Mouse (Mus musculus) liver, embryonic 12.5 days (tissue): Measurements from ENCODE around the gene Mipol1. TPM values are rescaled to one million over a fixed set of nuclear protein-coding genes. Genes with fewer than 3 reads are reported as not detected.
"Not testable (repeated sequence)": the region's sequence is repeated elsewhere in the genome, so short reads cannot be mapped to it uniquely, and the experiment has no call there.

Experiments
- ATAC-seq: fragments of 200-750 bp; cut with Nextera tagmentation; 2 replicates; pipeline ENCODE4 v1.8.0; 2017; ENCODE audit warnings: moderate number of reproducible peaks, mild to moderate bottlenecking, moderate library complexity
- H3K27ac ChIP-seq: fragments of 300-500 bp; sonication (generic); 2 replicates; pipeline ENCODE4 v1.5.1; 2016; ENCODE audit warnings: mild to moderate bottlenecking
- H3K27me3 ChIP-seq: fragments of 300-500 bp; sonication (generic); replicated peaks from 2 replicates; pipeline ENCODE4 v1.6.1; 2016; ENCODE audit warnings: mild to moderate bottlenecking, moderate library complexity
- H3K36me3 ChIP-seq: fragments of 300-500 bp; sonication (generic); 2 replicates; pipeline ENCODE4 v1.6.1; 2016; ENCODE audit warnings: mild to moderate bottlenecking, moderate library complexity
- H3K4me1 ChIP-seq: fragments of 300-500 bp; sonication (generic); 2 replicates; pipeline ENCODE4 v1.6.1; 2016
- H3K4me2 ChIP-seq: fragments of 300-500 bp; sonication (generic); 2 replicates; pipeline ENCODE4 v1.6.1; 2016; ENCODE audit warnings: mild to moderate bottlenecking, moderate library complexity
- H3K4me3 ChIP-seq: fragments of 300-500 bp; sonication (generic); 2 replicates; pipeline ENCODE4 v1.5.1; 2016; ENCODE audit warnings: mild to moderate bottlenecking, moderate library complexity
- H3K9ac ChIP-seq: fragments of 300-500 bp; sonication (generic); 2 replicates; pipeline ENCODE4 v1.6.1; 2016; ENCODE audit warnings: mild to moderate bottlenecking, moderate library complexity
- H3K9me3 ChIP-seq: fragments of 300-500 bp; sonication (generic); replicated peaks from 2 replicates; pipeline ENCODE4 v1.6.1; 2016; ENCODE audit warnings: mild to moderate bottlenecking, moderate library complexity
- WGBS: fragments of 180-500 bp; shearing (Covaris S2); methylation state at CpG from one replicate; pipeline ENCODE4 v1.1.7; 2016; ENCODE audit not compliant: insufficient replicate concordance; 5-methylcytosine and 5-hydroxymethylcytosine counted together
- polyA plus RNA-seq: library from polyadenylated mRNA; unstranded; fragments of >200 nt; fragmentation: Nextera tagmentation; extraction: Ambion mirVana; gene quantifications from 2 replicates; pipeline ENCODE4 v1.2.1, GENCODE M21; 2016

The Mipol1 gene
- polyA plus RNA-seq, 1 experiment from 2014 or later, result 5.4 TPM

DNA sequence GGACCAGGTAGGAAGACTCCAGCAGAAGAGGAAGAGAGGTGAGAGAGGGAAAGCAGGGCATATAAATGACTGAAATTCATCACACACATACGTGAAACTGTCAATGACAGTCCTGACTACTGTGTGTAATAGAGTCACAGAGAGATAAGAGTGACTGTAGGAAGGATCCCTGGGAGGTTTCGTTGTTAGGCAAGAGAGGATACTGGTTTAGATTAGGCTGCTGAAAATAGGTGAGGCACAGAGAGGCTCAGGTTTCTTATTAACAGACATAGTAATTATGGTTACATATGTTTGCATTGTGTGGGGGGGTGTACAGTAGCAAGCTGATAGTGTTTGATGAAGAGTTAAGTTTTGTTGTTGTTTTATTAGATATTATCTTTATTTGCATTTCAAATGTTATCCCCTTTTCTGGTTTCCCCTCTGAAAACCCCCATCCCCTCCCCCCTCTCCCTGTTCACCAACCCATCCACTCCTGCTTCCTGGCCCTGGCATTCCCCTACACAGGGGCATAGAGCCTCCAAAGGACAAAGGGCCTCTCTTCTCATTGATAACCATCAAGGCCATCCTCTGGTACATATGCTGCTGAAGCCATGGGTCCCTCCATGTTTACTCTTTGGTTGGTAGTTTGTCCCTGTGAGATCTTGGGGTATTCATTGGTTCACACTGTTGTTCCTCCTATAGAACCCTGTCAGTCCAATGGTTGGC lies 157.5 kb downstream of the Mipol1 start:
- no peaks in the 10 kb centered on the region for H3K9me3 ChIP-seq
- no peaks in the 10 kb centered on the region for H3K27me3 ChIP-seq
- no peaks in the 10 kb centered on the region for H3K36me3 ChIP-seq
- H3K27ac ChIP-seq, result no peak overlapping the region
- no peak overlapping the region for H3K4me3 ChIP-seq
- no peaks in the 10 kb centered on the region for H3K4me1 ChIP-seq
- H3K4me2 ChIP-seq, result no peak overlapping the region
- no peak overlapping the region for H3K9ac ChIP-seq
- no peak for ATAC-seq
- WGBS, result 59% methylated on average over 2 of the region's 2 CpGs

GRCm38 (mm10) chr12:57399547-57399946 lies 169.3 kb downstream of the Mipol1 start:
- 61% methylated on average over 4 of the region's 4 CpGs for WGBS
- no peak overlapping the region for H3K9ac ChIP-seq
- H3K4me1 ChIP-seq, result peaks cover 6% of the 10 kb centered on the region; the same call in 1 of the 2 replicates
- no peak overlapping the region for H3K4me3 ChIP-seq
- ATAC-seq, result no peak
- no peaks in the 10 kb centered on the region for H3K36me3 ChIP-seq
- no peaks in the 10 kb centered on the region for H3K27me3 ChIP-seq
- no peak overlapping the region for H3K4me2 ChIP-seq
- H3K9me3 ChIP-seq, result no peaks in the 10 kb centered on the region
- H3K27ac ChIP-seq, result no peak overlapping the region

DNA sequence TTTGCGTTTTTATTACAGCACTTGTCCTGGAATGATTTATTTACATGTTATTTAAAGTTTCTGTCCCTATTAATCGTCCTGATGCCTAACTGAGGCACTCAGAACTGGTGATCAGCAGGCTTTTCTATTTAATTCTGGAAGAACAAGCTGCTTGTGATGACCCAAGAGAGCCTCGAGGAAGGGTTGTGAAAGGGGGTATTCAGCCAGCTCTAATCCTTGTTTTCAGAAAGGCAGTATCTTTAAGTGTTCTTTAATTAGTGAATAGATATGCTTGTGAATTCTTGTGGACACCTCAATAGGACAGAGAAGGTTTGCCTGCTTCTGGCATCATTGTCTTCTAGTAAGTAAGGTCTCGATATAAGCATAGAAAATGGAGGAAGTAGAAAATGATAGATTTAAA lies 170.0 kb downstream of the Mipol1 start:
- Histone ChIP-seq H3K9me3 (no peaks in the 10 kb centered on the region), H3K4me1 (peaks cover 6% of the 10 kb centered on the region; the same call in 1 of the 2 replicates), H3K27ac (no peak overlapping the region), H3K4me2 (no peak overlapping the region), H3K27me3 (no peaks in the 10 kb centered on the region), H3K36me3 (no peaks in the 10 kb centered on the region), H3K4me3 (no peak overlapping the region), H3K9ac (no peak overlapping the region)
- 62% methylated on average over 4 of the region's 4 CpGs for WGBS
- ATAC-seq, result no peak

GRCm38 (mm10) chr12:57401126-57401525 lies 170.9 kb downstream of the Mipol1 start:
- ATAC-seq, result no peak

DNA sequence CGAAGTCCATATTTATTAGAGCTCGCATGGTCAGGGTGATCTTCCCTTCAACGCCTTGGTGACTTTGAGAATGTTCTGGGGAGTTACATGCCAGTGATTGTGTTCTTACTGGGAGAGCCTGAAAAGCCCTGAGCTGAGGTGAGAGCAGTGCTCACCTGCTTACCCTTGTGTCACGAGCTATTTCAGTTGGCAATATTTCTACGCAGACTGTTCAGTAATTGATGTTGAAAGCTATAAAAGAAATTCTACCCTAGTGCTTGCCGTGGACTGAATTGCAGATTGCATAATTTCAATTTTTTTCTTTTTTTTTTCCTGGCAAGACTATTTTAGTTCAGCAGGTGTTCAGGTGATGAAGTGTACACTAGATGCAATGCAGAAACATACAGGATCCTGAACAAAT lies 172.1 kb downstream of the Mipol1 start:
- ATAC-seq, result no peak
- no peak overlapping the region for H3K4me2 ChIP-seq
- 79% methylated on average over 6 of the region's 6 CpGs for WGBS

More at GRCm38 (mm10) chr12:57401126-57401525, 170.9 kb downstream of the Mipol1 start:
- H3K27ac ChIP-seq, result no peak overlapping the region
- H3K4me1 ChIP-seq, result peaks cover 6% of the 10 kb centered on the region; the same call in 1 of the 2 replicates
- no peak overlapping the region for H3K4me2 ChIP-seq
- no peak overlapping the region for H3K9ac ChIP-seq
- 71% methylated on average over 7 of the region's 7 CpGs for WGBS
- no peaks in the 10 kb centered on the region for H3K36me3 ChIP-seq
- no peaks in the 10 kb centered on the region for H3K9me3 ChIP-seq
- no peaks in the 10 kb centered on the region for H3K27me3 ChIP-seq
- H3K4me3 ChIP-seq, result no peak overlapping the region

DNA sequence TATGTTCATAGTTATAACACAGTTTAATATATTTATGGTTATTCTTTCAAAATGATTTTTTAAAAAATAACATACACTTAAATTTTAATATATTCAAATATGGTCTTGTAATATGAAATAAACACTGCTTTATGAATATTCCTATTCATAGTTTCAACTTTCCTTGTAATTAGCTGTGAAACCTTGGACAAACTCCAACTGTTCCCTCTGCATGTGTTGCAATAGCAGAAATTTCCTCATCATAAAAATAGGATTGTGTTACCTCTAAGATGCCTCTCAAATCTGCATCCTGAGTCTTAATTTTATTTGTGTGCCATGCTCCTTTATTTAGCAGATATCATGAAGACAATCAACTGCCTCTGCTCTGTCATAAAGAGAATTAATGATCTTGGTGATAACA lies 179.7 kb downstream of the Mipol1 start:
- no peak overlapping the region for H3K27ac ChIP-seq
- H3K4me1 ChIP-seq, result no peaks in the 10 kb centered on the region
- no peak for ATAC-seq
- no peak overlapping the region for H3K9ac ChIP-seq
- no peak overlapping the region for H3K4me3 ChIP-seq
- H3K27me3 ChIP-seq, result no peaks in the 10 kb centered on the region
- H3K36me3 ChIP-seq, result no peaks in the 10 kb centered on the region
- no peak overlapping the region for H3K4me2 ChIP-seq
- H3K9me3 ChIP-seq, result no peaks in the 10 kb centered on the region

More for the DNA sequence above, 172.1 kb downstream of the Mipol1 start:
- Histone ChIP-seq H3K36me3 (no peaks in the 10 kb centered on the region), H3K9me3 (no peaks in the 10 kb centered on the region), H3K27ac (no peak overlapping the region), H3K9ac (no peak overlapping the region), H3K4me1 (peaks cover 6% of the 10 kb centered on the region; the same call in 1 of the 2 replicates), H3K27me3 (no peaks in the 10 kb centered on the region), H3K4me3 (no peak overlapping the region)

GRCm38 (mm10) chr12:57413833-57414232 lies 183.6 kb downstream of the Mipol1 start:
- H3K4me1 ChIP-seq, result no peaks in the 10 kb centered on the region
- 69% methylated on average over 3 of the region's 3 CpGs for WGBS
- no peaks in the 10 kb centered on the region for H3K9me3 ChIP-seq
- no peaks in the 10 kb centered on the region for H3K36me3 ChIP-seq
- no peaks in the 10 kb centered on the region for H3K27me3 ChIP-seq
- no peak overlapping the region for H3K4me3 ChIP-seq
- no peak overlapping the region for H3K9ac ChIP-seq
- no peak overlapping the region for H3K4me2 ChIP-seq
- no peak overlapping the region for H3K27ac ChIP-seq
- ATAC-seq, result no peak

GRCm38 (mm10) chr12:57424902-57425301 lies 194.7 kb downstream of the Mipol1 start:
- Histone ChIP-seq H3K9ac (no peak overlapping the region), H3K4me2 (no peak overlapping the region), H3K27me3 (no peaks in the 10 kb centered on the region), H3K4me1 (no peaks in the 10 kb centered on the region), H3K36me3 (no peaks in the 10 kb centered on the region), H3K9me3 (no peaks in the 10 kb centered on the region), H3K27ac (no peak overlapping the region), H3K4me3 (no peak overlapping the region)
- ATAC-seq, result no peak
- WGBS, result 81% methylated on average over 5 of the region's 5 CpGs

- no peaks in the 10 kb centered on the region for H3K27me3 ChIP-seq
- H3K4me1 ChIP-seq, result no peaks in the 10 kb centered on the region
- no peak overlapping the region for H3K4me2 ChIP-seq
- no peaks in the 10 kb centered on the region for H3K36me3 ChIP-seq
- H3K4me3 ChIP-seq, result no peak overlapping the region
- no peaks in the 10 kb centered on the region for H3K9me3 ChIP-seq
- ATAC-seq, result no peak
- H3K27ac ChIP-seq, result no peak overlapping the region
- 86% methylated on average over 3 of the region's 3 CpGs for WGBS
- H3K9ac ChIP-seq, result no peak overlapping the region
These were observed 198.0 kb downstream of the Mipol1 start for GRCm38 (mm10) chr12:57428243-57428642.

DNA sequence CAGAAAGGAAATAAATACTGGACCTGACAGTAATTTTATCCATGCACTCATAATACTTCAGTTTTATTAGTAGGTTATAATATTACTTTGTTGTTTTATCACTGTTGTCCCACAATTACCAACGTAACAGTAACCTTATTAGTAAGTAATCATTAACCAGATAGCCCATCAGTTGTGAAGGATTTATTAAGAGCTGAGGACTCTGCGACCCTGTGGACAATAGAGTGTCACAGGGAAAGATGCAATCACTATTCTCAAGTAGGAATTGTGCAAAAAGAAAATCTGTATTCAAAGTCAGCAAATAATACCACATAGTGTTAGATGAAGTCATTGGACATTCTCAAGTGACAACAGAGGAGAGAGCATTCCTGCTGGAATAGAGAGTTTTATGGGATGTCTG lies 198.5 kb downstream of the Mipol1 start:
- no peak for ATAC-seq
- H3K4me1 ChIP-seq, result no peaks in the 10 kb centered on the region
- no peak overlapping the region for H3K9ac ChIP-seq
- H3K4me2 ChIP-seq, result no peak overlapping the region
- H3K4me3 ChIP-seq, result no peak overlapping the region
- no peaks in the 10 kb centered on the region for H3K9me3 ChIP-seq
- no peaks in the 10 kb centered on the region for H3K27me3 ChIP-seq
- 57% methylated on average over 2 of the region's 2 CpGs for WGBS
- H3K36me3 ChIP-seq, result no peaks in the 10 kb centered on the region
- H3K27ac ChIP-seq, result no peak overlapping the region

- 66% methylated on average over 8 of the region's 8 CpGs for WGBS
- H3K4me1 ChIP-seq, H3K9ac ChIP-seq, H3K36me3 ChIP-seq, H3K4me2 ChIP-seq, H3K27ac ChIP-seq, ATAC-seq, H3K27me3 ChIP-seq, H3K4me3 ChIP-seq, H3K9me3 ChIP-seq: not testable (repeated sequence)
These were observed 206.9 kb downstream of the Mipol1 start for GRCm38 (mm10) chr12:57436939-57437659.

DNA sequence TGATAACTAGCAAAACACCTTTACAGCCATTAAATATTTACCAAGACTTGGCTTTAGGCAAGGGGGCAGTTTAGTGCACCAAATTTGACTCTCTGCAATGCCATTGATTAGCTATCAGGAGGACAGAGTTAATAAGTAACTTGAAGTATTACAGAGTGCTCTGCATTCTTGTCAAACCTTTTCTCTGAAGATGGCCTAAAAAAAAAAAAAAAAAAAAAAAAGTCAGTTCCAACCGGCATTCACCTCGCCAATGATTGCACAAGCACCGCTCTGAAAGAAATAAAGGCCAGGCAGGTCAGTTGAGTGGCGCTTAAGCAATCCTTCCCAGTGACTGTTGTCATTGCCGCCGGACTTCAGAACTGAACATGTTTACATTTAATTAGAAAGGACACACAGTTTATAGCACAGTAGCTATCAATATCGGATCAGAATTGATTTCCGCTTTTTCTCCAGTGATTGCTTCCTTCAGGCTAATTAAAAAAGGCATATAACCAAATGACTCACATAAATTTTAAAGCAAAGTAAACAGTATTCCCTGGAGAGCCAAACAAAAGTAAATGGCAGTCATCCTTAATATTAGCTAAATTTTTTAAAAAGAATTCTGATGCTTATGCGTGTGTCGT lies 214.2 kb downstream of the Mipol1 start:
- H3K27me3 ChIP-seq, result no peaks in the 10 kb centered on the region
- WGBS, result 68% methylated on average over 10 of the region's 10 CpGs
- no peak overlapping the region for H3K27ac ChIP-seq
- H3K4me2 ChIP-seq, result no peak overlapping the region
- ATAC-seq, result peak; percentile 51; the same call in 1 of the 2 replicates
- H3K4me3 ChIP-seq, result no peak overlapping the region
- H3K9ac ChIP-seq, result no peak overlapping the region
- H3K36me3 ChIP-seq, result no peaks in the 10 kb centered on the region
- no peaks in the 10 kb centered on the region for H3K9me3 ChIP-seq
- H3K4me1 ChIP-seq, result 0 out of 2 replicates have a peak, but pooled peaks cover 3% of the 10 kb centered on the region
